Mouse (Mus musculus) bone marrow, adult 2 months (tissue): ENCODE measurements around the gene Wiz.

Experiments used
- CTCF ChIP-seq: fragments of 200-500 bp; IDR thresholded peaks from 2 replicates; pipeline ENCODE4 v1.5.1; 2011; ENCODE audit warnings: low read length, control low read depth; ENCODE audit not compliant: control insufficient read depth, insufficient read depth
- POLR2A ChIP-seq: fragments of 200-500 bp; IDR thresholded peaks from 2 replicates; pipeline ENCODE4 v1.6.1; 2011; ENCODE audit warnings: low read depth, mild to moderate bottlenecking, control low read depth, low read length, borderline replicate concordance; ENCODE audit not compliant: control insufficient read depth

- TF ChIP-seq CTCF, result no peak
- TF ChIP-seq POLR2A, result no peak
These were observed 42.7 kb upstream of the Wiz start for GRCm38 (mm10) chr17:32431972-32432371.
